Mouse (Mus musculus) CH12.LX (cell line): ENCODE results near the gene Cerkl. TPM values are rescaled to one million over a fixed set of nuclear protein-coding genes. Genes with fewer than 3 reads are reported as not detected.
A peak's percentile ranks its signal among the peaks of the same experiment; 100 is the strongest.

Experiments
- DNase-seq: peaks from one replicate; pipeline ENCODE4 v3.0.0-alpha.2; 2013; ENCODE audit errors: extremely low read depth
- H3K27ac ChIP-seq: 2 replicates; pipeline ENCODE4 v1.5.1; 2012; ENCODE audit warnings: low read depth, mild to moderate bottlenecking, control low read depth, moderate library complexity; ENCODE audit not compliant: insufficient read depth
- H3K27me3 ChIP-seq: replicated peaks from 2 replicates; pipeline ENCODE3; 2012; ENCODE audit warnings: inconsistent platforms
- H3K36me3 ChIP-seq, 2 experiments: replicated peaks in 1 of 2; 2 replicates each; pipeline versions ENCODE3 to v1.6.1; 2012; ENCODE audit warnings: inconsistent platforms in 1 of 2, low read length in 1 of 2, mild to moderate bottlenecking in 1 of 2, mixed read lengths in 1 of 2, moderate library complexity in 1 of 2; ENCODE audit not compliant: control insufficient read depth in 1 of 2, insufficient read depth in 1 of 2
- H3K4me1 ChIP-seq, 2 experiments: 2 replicates each; pipeline ENCODE4 v1.6.1; 2012; ENCODE audit warnings: inconsistent platforms in 1 of 2, moderate library complexity in 1 of 2; ENCODE audit not compliant: insufficient read depth in 2 of 2, control insufficient read depth in 1 of 2
- H3K4me2 ChIP-seq: 2 replicates; pipeline ENCODE4 v1.6.1; 2012; ENCODE audit warnings: low read depth, mild to moderate bottlenecking, control low read depth; ENCODE audit not compliant: poor library complexity, insufficient read depth, severe bottlenecking
- H3K4me3 ChIP-seq, 3 experiments: fragments of 150-350 bp in 1 of 3; sonication (generic) in 1 of 3; replicated peaks in 1 of 3; 2 replicates each; pipeline versions ENCODE3 to v1.5.1; 2011 to 2012; ENCODE audit warnings: low read depth in 2 of 3, low read length in 2 of 3, mild to moderate bottlenecking in 2 of 3, moderate library complexity in 2 of 3, control low read depth in 1 of 3, improper control_type of control experiment in 1 of 3, inconsistent platforms in 1 of 3, mixed read lengths in 1 of 3; ENCODE audit not compliant: poor library complexity in 1 of 3
- H3K79me2 ChIP-seq: replicated peaks from 2 replicates; pipeline ENCODE4 v1.6.1; 2012; ENCODE audit warnings: mild to moderate bottlenecking, moderate library complexity; ENCODE audit not compliant: control insufficient read depth, poor library complexity, insufficient read depth, severe bottlenecking; ENCODE audit errors: extremely low read depth
- H3K9ac ChIP-seq: 2 replicates; pipeline ENCODE4 v1.6.1; 2012; ENCODE audit warnings: low read depth, mild to moderate bottlenecking, control low read depth, moderate library complexity; ENCODE audit not compliant: insufficient read depth
- H3K9me3 ChIP-seq: replicated peaks from 2 replicates; pipeline ENCODE3; 2012; ENCODE audit warnings: low read length, inconsistent platforms, mixed read lengths
- BHLHE40 ChIP-seq: IDR thresholded peaks from 2 replicates; pipeline ENCODE4 v1.6.1; 2011; ENCODE audit warnings: mild to moderate bottlenecking, low read depth, low read length, improper control_type of control experiment
- CHD1 ChIP-seq: IDR thresholded peaks from 2 replicates; pipeline ENCODE4 v1.6.1; 2012; ENCODE audit warnings: low read depth, low read length, improper control_type of control experiment, inconsistent platforms
- CHD2 ChIP-seq: IDR thresholded peaks from 2 replicates; pipeline ENCODE4 v1.6.1; 2011; ENCODE audit warnings: low read length, improper control_type of control experiment
- CTCF ChIP-seq, 2 experiments: IDR thresholded peaks in 1 of 2; conservative IDR thresholded peaks in 1 of 2; 2 replicates each; pipeline ENCODE4 v1.5.1; 2011 to 2012; ENCODE audit warnings: low read depth in 2 of 2, low read length in 2 of 2, improper control_type of control experiment in 1 of 2, inconsistent platforms in 1 of 2, mild to moderate bottlenecking in 1 of 2, moderate library complexity in 1 of 2
- E2F4 ChIP-seq: IDR thresholded peaks from 2 replicates; pipeline ENCODE4 v1.6.1; 2011; ENCODE audit warnings: low read depth, low read length, improper control_type of control experiment; ENCODE audit not compliant: insufficient replicate concordance
- ELF1 ChIP-seq: IDR thresholded peaks from 2 replicates; pipeline ENCODE4 v1.6.1; 2014; ENCODE audit warnings: low read depth, mild to moderate bottlenecking, inconsistent platforms, low read length, improper control_type of control experiment
- EP300 ChIP-seq: IDR thresholded peaks from 2 replicates; pipeline ENCODE4 v1.6.1; 2011; ENCODE audit warnings: low read length, improper control_type of control experiment
- ETS1 ChIP-seq: conservative IDR thresholded peaks from 2 replicates; pipeline ENCODE4 v1.6.1; 2012; ENCODE audit warnings: low read depth, mild to moderate bottlenecking, inconsistent platforms, low read length, improper control_type of control experiment, moderate library complexity
- HCFC1 ChIP-seq: IDR thresholded peaks from 2 replicates; pipeline ENCODE4 v1.6.1; 2012; ENCODE audit warnings: low read depth, mild to moderate bottlenecking, inconsistent platforms, low read length, improper control_type of control experiment
- JUND ChIP-seq: conservative IDR thresholded peaks from 2 replicates; pipeline ENCODE4 v1.6.1; 2011; ENCODE audit warnings: low read depth, low read length, improper control_type of control experiment
- KAT2A ChIP-seq: IDR thresholded peaks from 2 replicates; pipeline ENCODE4 v1.6.1; 2012; ENCODE audit warnings: low read length, improper control_type of control experiment, inconsistent platforms; ENCODE audit not compliant: insufficient replicate concordance
- MAFK ChIP-seq: IDR thresholded peaks from 2 replicates; pipeline ENCODE4 v1.6.1; 2011; ENCODE audit warnings: low read length, improper control_type of control experiment; ENCODE audit not compliant: insufficient replicate concordance
- MAX ChIP-seq: IDR thresholded peaks from 2 replicates; pipeline ENCODE4 v1.6.1; 2011; ENCODE audit warnings: low read length, improper control_type of control experiment
- MAZ ChIP-seq: IDR thresholded peaks from 2 replicates; pipeline ENCODE4 v1.6.1; 2012; ENCODE audit warnings: low read depth, mild to moderate bottlenecking, inconsistent platforms, low read length, improper control_type of control experiment, moderate library complexity
- MEF2A ChIP-seq: IDR thresholded peaks from 2 replicates; pipeline ENCODE4 v1.6.1; 2014; ENCODE audit warnings: low read depth, mild to moderate bottlenecking, inconsistent platforms, low read length, improper control_type of control experiment, borderline replicate concordance
- MXI1 ChIP-seq: IDR thresholded peaks from 2 replicates; pipeline ENCODE4 v1.6.1; 2011; ENCODE audit warnings: mild to moderate bottlenecking, low read depth, low read length, improper control_type of control experiment
- MYC ChIP-seq: IDR thresholded peaks from 2 replicates; pipeline ENCODE4 v1.6.1; 2011; ENCODE audit warnings: low read depth, mild to moderate bottlenecking, improper control_type of control experiment, low read length
- NELFE ChIP-seq: IDR thresholded peaks from 2 replicates; pipeline ENCODE4 v1.6.1; 2011; ENCODE audit warnings: low read depth, low read length, improper control_type of control experiment
- NRF1 ChIP-seq: IDR thresholded peaks from 2 replicates; pipeline ENCODE4 v1.6.1; 2014; ENCODE audit warnings: low read depth, mild to moderate bottlenecking, inconsistent platforms, low read length, improper control_type of control experiment, moderate library complexity
- POLR2A ChIP-seq: IDR thresholded peaks from 2 replicates; pipeline ENCODE4 v1.6.1; 2011; ENCODE audit warnings: low read depth, mild to moderate bottlenecking, improper control_type of control experiment, low read length
- POLR2AphosphoS2 ChIP-seq: IDR thresholded peaks from 2 replicates; pipeline ENCODE4 v1.6.1; 2011; ENCODE audit warnings: low read depth, low read length, improper control_type of control experiment
- RAD21 ChIP-seq: IDR thresholded peaks from 2 replicates; pipeline ENCODE4 v1.6.1; 2011; ENCODE audit warnings: low read depth, mild to moderate bottlenecking, low read length, improper control_type of control experiment, moderate library complexity
- SIN3A ChIP-seq: IDR thresholded peaks from 2 replicates; pipeline ENCODE4 v1.6.1; 2012; ENCODE audit warnings: low read length, improper control_type of control experiment, inconsistent platforms
- TBP ChIP-seq: conservative IDR thresholded peaks from 2 replicates; pipeline ENCODE4 v1.6.1; 2011; ENCODE audit warnings: low read depth, low read length, improper control_type of control experiment
- TCF12 ChIP-seq: IDR thresholded peaks from 2 replicates; pipeline ENCODE4 v1.6.1; 2014; ENCODE audit warnings: low read depth, mild to moderate bottlenecking, inconsistent platforms, low read length, improper control_type of control experiment
- UBTF ChIP-seq: IDR thresholded peaks from 2 replicates; pipeline ENCODE4 v1.6.1; 2012; ENCODE audit warnings: low read depth, mild to moderate bottlenecking, inconsistent platforms, low read length, improper control_type of control experiment, moderate library complexity
- USF1 ChIP-seq: IDR thresholded peaks from 2 replicates; pipeline ENCODE4 v1.6.1; 2014; ENCODE audit warnings: low read depth, mild to moderate bottlenecking, inconsistent platforms, low read length, improper control_type of control experiment
- USF2 ChIP-seq: conservative IDR thresholded peaks from 2 replicates; pipeline ENCODE4 v1.6.1; 2011; ENCODE audit warnings: low read depth, low read length, improper control_type of control experiment
- ZMIZ1 ChIP-seq: IDR thresholded peaks from 2 replicates; pipeline ENCODE4 v1.6.1; 2012; ENCODE audit warnings: low read depth, mild to moderate bottlenecking, inconsistent platforms, low read length, improper control_type of control experiment
- dilution Hi-C: fragments of 300-500 bp; cut with MboI; formaldehyde crosslinking; loops from 2 replicates; pipeline ENCODE4 v1.14.3; 2020; ENCODE audit warnings: low sequenced_read_pairs; ENCODE audit not compliant: extremely low pct_unique_long_range_greater_than_20kb, extremely low pct_ligation_motif_present
- in situ Hi-C: fragments of 300-500 bp; cut with MboI; formaldehyde crosslinking; loops from 3 replicates; pipeline ENCODE4 v1.14.3; 2019; ENCODE audit warnings: low sequenced_read_pairs, low pct_ligation_motif_present, low pct_unique_long_range_greater_than_20kb, mixed read lengths
- polyA plus RNA-seq: library from polyadenylated mRNA; unstranded; fragments of >175 nt; gene quantifications from 2 replicates; pipeline ENCODE4 v1.2.1, GENCODE M21; 2012; ENCODE audit warnings: low read depth; ENCODE audit not compliant: insufficient read length
- total RNA-seq, 2 experiments: library from RNA; depleted of rRNA; stranded (reverse); fragments of 300-350 nt in 1 of 2; fragments of >200 nt in 1 of 2; gene quantifications; 2 replicates each; pipeline ENCODE4 v1.2.3; 2012 to 2014

Cerkl gene
- total and polyA plus RNA-seq, 3 experiments = 10.9 to 19.6 (median 15.6) TPM

GRCm38 (mm10) chr2:79368661-79369060, 87.9 kb downstream of the Cerkl start:
- Histone ChIP-seq H3K27me3 (no peaks in the 10 kb centered on the region), H3K27ac (peak overlapping the region; percentile 92), H3K9ac (peak overlapping the region; percentile 67), H3K36me3 (peaks cover 4 to 22% of the 10 kb centered on the region in 2 experiments), H3K4me2 (peak overlapping the region; percentile 57), H3K9me3 (no peaks in the 10 kb centered on the region), H3K79me2 (peaks cover 13% of the 10 kb centered on the region), H3K4me1 (peaks cover 12 to 49% of the 10 kb centered on the region in 2 experiments), H3K4me3 (peak overlapping the region; percentile 58 to 65 (median 62))
- in situ Hi-C loops (loop anchor here (25.0 kb wide), 3 partner anchors 269 to 406 kb away; partner anchors contain the start of gene Itprid2), dilution Hi-C loops (no loop called here)
- peak; percentile 60 for DNase-seq
- TF ChIP-seq KAT2A (0 out of 2 replicates have a peak, but pooled peaks have one; percentile 29), JUND (no peak; the same call in 1 of the 2 replicates), CHD1 (no peak), TCF12 (no peak), HCFC1 (no peak), SIN3A (no peak), MXI1 (peak; percentile 38; the same call in 1 of the 2 replicates), NRF1 (no peak), CHD2 (no peak), MAZ (no peak), MAFK (no peak), EP300 (no peak), MAX (no peak; the same call in 1 of the 2 replicates), NELFE (no peak; the same call in none of the 2 replicates), E2F4 (no peak), ETS1 (no peak), ZMIZ1 (no peak), POLR2A (peak; percentile 3; the same call in 1 of the 2 replicates), ELF1 (no peak)

- H3K27ac ChIP-seq = peak overlapping the region; percentile 92
- peak overlapping the region; percentile 58 to 65 (median 62) for H3K4me3 ChIP-seq
- in situ Hi-C loops (loop anchor here (25.0 kb wide), 3 partner anchors 270 to 405 kb away; partner anchors contain the start of gene Itprid2), dilution Hi-C loops (no loop called here)
- H3K4me2 ChIP-seq = peak overlapping the region; percentile 57
- peaks cover 11 to 49% of the 10 kb centered on the region in 2 experiments for H3K4me1 ChIP-seq
- DNase-seq = peak; percentile 79
- peak overlapping the region; percentile 67 for H3K9ac ChIP-seq
- H3K27me3 ChIP-seq = no peaks in the 10 kb centered on the region
- peaks cover 13% of the 10 kb centered on the region for H3K79me2 ChIP-seq
- no peaks in the 10 kb centered on the region for H3K9me3 ChIP-seq
- peaks cover 4 to 19% of the 10 kb centered on the region in 2 experiments for H3K36me3 ChIP-seq
- TF ChIP-seq ELF1 = peak; percentile 78
- TF ChIP-seq USF2 = no peak
- TF ChIP-seq CTCF (conservative IDR thresholded peaks at IDR 0.05 in 1 of 2, IDR thresholded peaks at IDR 0.05 in 1 of 2; ENCODE audit: low read depth in 2 of 2, low read length in 2 of 2) = peak; percentile 37 to 93; a peak in 3 of 4 replicates
- TF ChIP-seq TCF12 = 0 out of 2 replicates have a peak, but pooled peaks have one; percentile 31
- 0 out of 2 replicates have a peak, but pooled peaks have one; percentile 12 for TF ChIP-seq POLR2A
- no peak for TF ChIP-seq UBTF
- TF ChIP-seq RAD21 = peak; percentile 95
- peak; percentile 72 for TF ChIP-seq MYC
- TF ChIP-seq BHLHE40 = peak; percentile 33; the same call in 1 of the 2 replicates
- TF ChIP-seq NRF1 = peak; percentile 30; the same call in 1 of the 2 replicates
- no peak for TF ChIP-seq CHD2
- TF ChIP-seq ETS1 = no peak; the same call in 1 of the 2 replicates
- no peak for TF ChIP-seq USF1
- TF ChIP-seq ZMIZ1 = peak; percentile 60; the same call in 1 of the 2 replicates
- 0 out of 2 replicates have a peak, but pooled peaks have one; percentile 10 for TF ChIP-seq POLR2AphosphoS2
- TF ChIP-seq JUND = peak; percentile 24; the same call in 1 of the 2 replicates
- TF ChIP-seq TBP = peak; percentile 81; the same call in 1 of the 2 replicates
- no peak; the same call in 1 of the 2 replicates for TF ChIP-seq MEF2A
Observed at GRCm38 (mm10) chr2:79367451-79368450, 88.8 kb downstream of the Cerkl start.
